Comparison of ENCODE assay signal across 12 mouse cellular contexts in the genomic region with DNA sequence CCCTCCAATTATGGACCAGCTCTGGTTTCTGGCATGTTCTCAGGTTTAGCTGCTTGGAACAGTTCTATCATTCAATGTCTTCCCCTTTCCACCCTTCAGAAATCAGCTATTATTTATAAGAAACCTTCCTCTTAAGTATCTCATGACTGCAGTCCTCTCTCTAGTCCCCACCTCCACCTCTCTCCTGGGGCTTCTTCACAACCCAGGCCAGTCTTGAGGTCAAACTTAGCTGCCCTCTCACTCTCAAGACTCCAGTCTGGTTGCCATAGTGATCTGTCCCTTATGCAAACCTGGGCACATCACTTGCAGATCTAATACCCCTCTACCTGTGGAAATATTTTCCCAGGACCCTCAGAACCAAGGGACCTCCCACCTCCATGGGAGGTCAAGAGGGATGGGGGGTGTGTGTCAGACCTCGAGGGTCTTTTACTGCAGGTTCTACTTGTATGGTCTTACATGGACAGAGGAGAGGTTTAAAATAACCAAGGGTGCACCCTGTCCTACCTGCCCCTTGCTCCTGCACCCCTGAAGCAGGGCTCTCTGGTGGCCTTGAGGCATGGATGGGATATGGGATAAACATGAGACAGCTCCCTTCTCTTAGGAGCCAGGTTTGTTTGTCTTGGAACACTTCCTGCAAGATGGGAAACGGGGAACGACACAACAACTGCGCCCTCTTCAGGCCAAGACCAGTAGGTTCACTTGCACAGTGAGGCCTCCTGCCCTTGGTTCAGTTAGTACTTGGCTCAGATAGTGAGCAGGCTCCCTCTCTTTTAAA. TPM values are rescaled to one million over a fixed set of nuclear protein-coding genes. Genes with fewer than 3 reads are reported as not detected.
DNase-seq lines count a peak whose midpoint lies in the region; ATAC-seq and TF ChIP-seq lines count a peak whose summit lies in the region.
"Not testable (repeated sequence)": the region's sequence is repeated elsewhere in the genome, so short reads cannot be mapped to it uniquely, and the experiment has no call there.
"Had no signal": no experiment of that assay in that cellular context is flagged by ENCODE, and none has a peak within 500 bp of the region (broad histone marks: within the 10 kb centered on the region; RNA-seq: fewer than 3 reads in every experiment).

No protein-coding gene starts in this region.

- peak; percentile 50 for TF ChIP-seq CTCF in layer of hippocampus, adult 2 months (conservative IDR thresholded peaks at IDR 0.05)

- ATAC-seq in megakaryocyte progenitor cell, adult 5-6 weeks (replicated peaks; ENCODE audit: poor library complexity), result peak; percentile 73

- DNase-seq in B cell, adult 2 months, result peak; percentile 44 to 45
- DNase-seq in cerebellum, adult 11-12 months, result peak; percentile 42
- peak; percentile 26 for DNase-seq in gastrocnemius, postnatal 14 days
- DNase-seq in kidney, adult 11 months, result peak; percentile 58
- DNase-seq in layer of hippocampus, adult 2 months (ENCODE audit: low spot score in 2 of 2), result not testable (repeated sequence)
- DNase-seq in thymus, postnatal 10 days (ENCODE audit: low spot score in 2 of 2), result peak; percentile 45 to 54
- peak; percentile 52 for DNase-seq in urinary bladder, postnatal 25 days (ENCODE audit: low spot score)

- intact Hi-C loops in gastrocnemius, postnatal 14 days (cut with DNase I; ENCODE audit: low total_unique reads), result not testable (repeated sequence)

- H3K4me3 ChIP-seq in layer of hippocampus, adult 2 months, result not testable (repeated sequence)

- not testable (repeated sequence) for H3K27ac ChIP-seq in layer of hippocampus, adult 2 months

RNA-seq across cellular contexts. Expression of a gene that starts 24.7 kb away (rescaled TPM):
- total RNA-seq in gastrocnemius, postnatal 14 days (2021), result under 1 TPM; 0.23 to 0.42 TPM
- 1 to 10 TPM in 1 of 2 experiments, under 1 TPM in 1; 0.95 to 1.1 TPM for total RNA-seq in layer of hippocampus, adult 2 months (2021)
- total RNA-seq in megakaryocyte progenitor cell, adult 5-6 weeks (2015), result not detected in 2 replicates
- total RNA-seq in megakaryocyte progenitor cell, adult 5-6 weeks (2017), result not detected in 2 replicates
- total RNA-seq: gastrocnemius, postnatal 36 days; heart, postnatal 4 days; hindbrain, postnatal 0 days; left cerebral cortex, postnatal 4 days had no signal
